Mouse (Mus musculus) ES-Bruce4 (cell line): Measurements from ENCODE around the gene Gm8251. TPM values are rescaled to one million over a fixed set of nuclear protein-coding genes. Genes with fewer than 3 reads are reported as not detected.

Experiments
- H3K27ac ChIP-seq: 2 replicates; pipeline ENCODE4 v1.5.1; 2012; ENCODE audit warnings: low read length, inconsistent platforms; ENCODE audit not compliant: insufficient read depth
- H3K27me3 ChIP-seq: 2 replicates; pipeline ENCODE4 v1.6.1; 2012; ENCODE audit warnings: mild to moderate bottlenecking, low read length, inconsistent platforms; ENCODE audit not compliant: control insufficient read depth, poor library complexity, insufficient read depth, severe bottlenecking
- H3K36me3 ChIP-seq: 2 replicates; pipeline ENCODE4 v1.6.1; 2012; ENCODE audit warnings: inconsistent platforms, mild to moderate bottlenecking, low read length, moderate library complexity; ENCODE audit not compliant: control insufficient read depth, poor library complexity, insufficient read depth, severe bottlenecking
- H3K4me1 ChIP-seq: one replicate; pipeline ENCODE4 v1.8.1; 2011; ENCODE audit warnings: low read length; ENCODE audit not compliant: control insufficient read depth, insufficient read depth
- H3K4me3 ChIP-seq: 2 replicates; pipeline ENCODE4 v1.5.1; 2011; ENCODE audit warnings: low read depth, mild to moderate bottlenecking, low read length
- H3K9ac ChIP-seq: 2 replicates; pipeline ENCODE4 v1.6.1; 2012; ENCODE audit warnings: low read depth, mild to moderate bottlenecking, inconsistent platforms; ENCODE audit not compliant: poor library complexity, severe bottlenecking
- H3K9me3 ChIP-seq: replicated peaks from 2 replicates; pipeline ENCODE4 v1.6.1; 2012; ENCODE audit warnings: mild to moderate bottlenecking, low read length, inconsistent platforms; ENCODE audit not compliant: control insufficient read depth, poor library complexity, insufficient read depth, severe bottlenecking
- CTCF ChIP-seq: IDR thresholded peaks from one replicate; pipeline ENCODE4 v1.8.1; 2011; ENCODE audit warnings: low read depth, low read length
- EP300 ChIP-seq: IDR thresholded peaks from 2 replicates; pipeline ENCODE4 v1.6.1; 2011; ENCODE audit warnings: low read depth, low read length; ENCODE audit not compliant: insufficient read depth
- POLR2A ChIP-seq: IDR thresholded peaks from one replicate; pipeline ENCODE4 v1.8.1; 2011; ENCODE audit warnings: low read length; ENCODE audit not compliant: insufficient read depth
- polyA plus RNA-seq: library from polyadenylated mRNA; stranded (reverse); fragments of >200 nt; gene quantifications from 2 replicates; pipeline ENCODE4 v1.2.4, GENCODE M21; 2011; ENCODE audit warnings: low read depth; ENCODE audit not compliant: missing spikeins, insufficient read depth, insufficient read length

Gene Gm8251
- polyA plus RNA-seq, 1 experiment, result not detected

GRCm38 (mm10) chr1:44032213-44032612 lies 29.5 kb downstream of the Gm8251 start:
- H3K9me3 ChIP-seq, result no peaks in the 10 kb centered on the region
- H3K4me3 ChIP-seq, result no peak overlapping the region
- no peaks in the 10 kb centered on the region for H3K27me3 ChIP-seq
- H3K4me1 ChIP-seq, result no peaks in the 10 kb centered on the region
- no peaks in the 10 kb centered on the region for H3K36me3 ChIP-seq
- H3K27ac ChIP-seq, result no peak overlapping the region
- TF ChIP-seq EP300, result no peak
- no peak for TF ChIP-seq POLR2A
- TF ChIP-seq CTCF, result no peak
- H3K9ac ChIP-seq, result no peak overlapping the region

- no peak for TF ChIP-seq EP300
- TF ChIP-seq POLR2A, result no peak
- no peak for TF ChIP-seq CTCF
- Histone ChIP-seq H3K4me1 (no peaks in the 10 kb centered on the region), H3K9ac (no peak overlapping the region), H3K27me3 (no peaks in the 10 kb centered on the region), H3K9me3 (no peaks in the 10 kb centered on the region), H3K4me3 (no peak overlapping the region), H3K27ac (no peak overlapping the region), H3K36me3 (no peaks in the 10 kb centered on the region)
Observed at GRCm38 (mm10) chr1:44027651-44028050, 34.1 kb downstream of the Gm8251 start.

- H3K4me1 ChIP-seq, result no peaks in the 10 kb centered on the region
- no peak overlapping the region for H3K27ac ChIP-seq
- no peak overlapping the region for H3K4me3 ChIP-seq
- H3K9me3 ChIP-seq, result no peaks in the 10 kb centered on the region
- H3K36me3 ChIP-seq, result no peaks in the 10 kb centered on the region
- H3K27me3 ChIP-seq, result no peaks in the 10 kb centered on the region
- TF ChIP-seq POLR2A (no peak), CTCF (no peak), EP300 (no peak)
- H3K9ac ChIP-seq, result no peak overlapping the region
Observed at GRCm38 (mm10) chr1:44022656-44023055, 39.1 kb downstream of the Gm8251 start.

GRCm38 (mm10) chr1:44019934-44020333 lies 41.8 kb downstream of the Gm8251 start, which contains the start of gene Mettl21c:
TSS of gene Mettl21c (minus strand) at chr1:44020034.
- H3K4me1 ChIP-seq, result no peaks in the 10 kb centered on the region
- H3K36me3 ChIP-seq, result no peaks in the 10 kb centered on the region
- no peaks in the 10 kb centered on the region for H3K9me3 ChIP-seq
- no peak within 1 kb of the TSS for H3K27ac ChIP-seq
- H3K27me3 ChIP-seq, result no peaks in the 10 kb centered on the region; the same call in 1 of the 2 replicates
- H3K4me3 ChIP-seq, result no peak within 1 kb of the TSS
- TF ChIP-seq CTCF, result no peak
- TF ChIP-seq EP300, result no peak
- TF ChIP-seq POLR2A, result no peak
- H3K9ac ChIP-seq, result no peak within 1 kb of the TSS

GRCm38 (mm10) chr1:44015556-44015955 lies 46.2 kb downstream of the Gm8251 start:
- TF ChIP-seq CTCF (no peak), POLR2A (no peak), EP300 (no peak)
- Histone ChIP-seq H3K9ac (no peak overlapping the region), H3K4me3 (no peak overlapping the region), H3K4me1 (no peaks in the 10 kb centered on the region), H3K27me3 (no peaks in the 10 kb centered on the region; the same call in 1 of the 2 replicates), H3K27ac (no peak overlapping the region), H3K9me3 (no peaks in the 10 kb centered on the region), H3K36me3 (no peaks in the 10 kb centered on the region)

Other genes with a start within 250 kb of the Gm8251 start
- gene Uxs1, start 234.1 kb downstream of the Gm8251 start, polyA plus RNA-seq, result 23.9 and 24.4 TPM in 2 replicates
- gene Tpp2, start 128.3 kb downstream of the Gm8251 start, polyA plus RNA-seq, result 109 and 116 TPM in 2 replicates
- gene Mettl21c, start 41.9 kb downstream of the Gm8251 start, polyA plus RNA-seq, result not detected in 2 replicates
- 48.5 and 49.6 TPM in 2 replicates for gene Tex30, start 40.5 kb upstream of the Gm8251 start, polyA plus RNA-seq
- 31.5 and 31.6 TPM in 2 replicates for gene Kdelc1, start 56.9 kb upstream of the Gm8251 start, polyA plus RNA-seq
- gene Bivm, start 57.0 kb upstream of the Gm8251 start, polyA plus RNA-seq, result 44.1 and 50.2 TPM in 2 replicates
- 59.9 and 66.9 TPM in 2 replicates for gene Ercc5, start 85.8 kb upstream of the Gm8251 start, polyA plus RNA-seq
- gene Mettl21e, start 157.0 kb upstream of the Gm8251 start, polyA plus RNA-seq, result not detected in 2 replicates